Mouse (Mus musculus) layer of hippocampus, adult 11-12 months (tissue): ENCODE data around the gene Gm6592.
"Not testable (repeated sequence)": the region's sequence is repeated elsewhere in the genome, so short reads cannot be mapped to it uniquely, and the experiment has no call there.

Experiments used
- DNase-seq: peaks from one replicate; pipeline ENCODE4 v3.0.0; 2022; ENCODE audit warnings: low spot score

Gene Gm6592

DNA sequence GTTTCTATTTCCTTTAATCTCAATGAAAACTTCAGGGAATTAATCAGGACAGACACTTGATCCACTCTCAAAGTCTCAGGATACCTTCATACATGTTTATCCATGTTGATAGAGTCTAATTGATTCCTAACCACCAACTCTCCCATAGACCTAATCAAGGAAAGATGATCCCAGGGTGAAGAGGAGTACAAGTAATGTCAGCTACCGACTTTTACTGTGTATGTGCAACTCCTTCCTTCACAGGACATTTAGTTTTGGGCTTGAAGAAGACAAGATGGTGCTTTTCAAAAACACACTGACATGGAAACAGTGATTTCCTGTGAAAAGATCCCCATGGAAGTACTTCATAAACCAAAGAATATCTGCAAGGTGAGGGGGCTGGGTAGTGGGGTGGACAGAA lies at the start of gene Gm6592:
TSS of gene Gm6592 (plus strand) at position 301 of the 400 bp plus-strand sequence.
- DNase-seq, result no peak

DNA sequence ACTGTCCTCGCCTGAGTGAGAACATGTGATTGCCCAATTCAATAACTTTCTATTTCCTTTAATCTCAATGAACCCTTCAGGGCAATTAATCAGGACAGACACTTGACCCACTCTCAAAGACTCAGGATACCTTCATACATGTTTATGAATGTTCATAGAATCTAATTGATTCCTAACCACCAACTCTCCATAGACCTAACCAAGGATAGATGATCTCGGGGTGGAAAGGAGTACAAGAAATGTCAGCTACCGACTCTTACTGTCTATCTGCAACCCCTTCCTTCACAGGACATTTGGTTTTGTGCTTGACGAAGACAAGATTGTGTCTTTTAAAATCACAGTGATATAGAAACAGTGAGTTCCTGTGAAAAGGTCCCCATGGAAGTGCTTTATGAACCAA lies 40.4 kb upstream of the Gm6592 start, which contains the start of gene Ssxb5:
TSS of gene Ssxb5 (plus strand) at position 301 of the 400 bp plus-strand sequence.
- DNase-seq, result not testable (repeated sequence)

- DNase-seq, result peak; percentile 56
Measured at GRCm38 (mm10) chrX:8832043-8832442, 11.8 kb upstream of the Gm6592 start.

GRCm38 (mm10) chrX:8852486-8852885 lies 8.7 kb downstream of the Gm6592 start:
- no peak for DNase-seq

DNA sequence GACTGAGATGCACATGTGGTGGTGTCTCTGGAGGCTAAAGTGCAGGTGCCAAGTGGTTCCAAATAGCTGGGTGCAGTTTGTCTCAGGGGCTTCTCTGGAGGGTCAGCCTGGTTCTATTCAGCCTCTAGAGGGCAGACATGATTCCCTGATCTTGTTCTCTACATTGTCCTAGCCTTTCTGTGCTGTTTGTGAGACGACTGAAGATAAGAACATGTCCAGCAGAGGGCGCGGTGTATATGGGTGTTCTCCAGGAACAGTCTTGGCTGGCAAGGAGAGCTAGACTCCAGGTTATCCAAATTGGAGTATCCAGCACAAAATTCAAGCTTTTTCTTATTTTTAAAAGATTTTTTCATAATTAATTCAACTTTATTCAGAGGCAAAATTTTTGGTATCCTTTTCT lies 20.5 kb downstream of the Gm6592 start:
- peak; percentile 89 for DNase-seq

GRCm38 (mm10) chrX:8873953-8874352 lies 30.2 kb downstream of the Gm6592 start, which contains the start of gene Gm5751:
Gm5751 (plus strand) TSS chrX:8874253.
- not testable (repeated sequence) for DNase-seq

- DNase-seq, result no peak
Measured at GRCm38 (mm10) chrX:8884336-8884735, 40.5 kb downstream of the Gm6592 start.

GRCm38 (mm10) chrX:8891975-8892342 lies 48.2 kb downstream of the Gm6592 start:
- no peak for DNase-seq

GRCm38 (mm10) chrX:8892343-8893155 lies 48.8 kb downstream of the Gm6592 start, which contains the start of gene B630019K06Rik:
B630019K06Rik (plus strand) TSS chrX:8892382.
- DNase-seq, result peak; percentile 53

GRCm38 (mm10) chrX:8893182-8893651 lies 49.4 kb downstream of the Gm6592 start:
- DNase-seq, result peak; percentile 9
